9 mouse cellular contexts compared by ENCODE assay signal in the genomic region with DNA sequence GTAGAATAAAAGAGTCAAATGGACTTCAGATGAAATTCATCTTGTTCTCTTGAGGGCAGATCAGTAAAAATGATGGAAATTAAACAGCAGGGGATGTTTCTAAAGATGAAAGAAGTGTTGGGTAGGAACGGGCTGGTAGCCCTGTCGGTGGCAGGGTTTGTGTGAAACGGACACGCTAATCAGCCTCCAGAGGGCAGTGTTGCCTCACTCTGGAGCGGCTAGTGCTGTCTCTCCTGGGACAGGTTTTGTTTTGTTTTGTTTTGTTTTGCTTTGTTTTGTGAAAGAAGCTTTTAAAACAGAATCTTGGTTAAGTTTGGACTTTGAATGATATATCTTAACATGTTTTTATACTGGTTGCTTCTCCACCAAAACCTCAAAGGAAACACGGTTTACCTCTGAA. TPM values are rescaled to one million over a fixed set of nuclear protein-coding genes. Genes with fewer than 3 reads are reported as not detected.
A peak's percentile ranks its signal among the peaks of the same experiment; 100 is the strongest.
DNase-seq lines count a peak whose midpoint lies in the region; ATAC-seq lines count a peak whose summit lies in the region.
"Had no signal": no experiment of that assay in that cellular context is flagged by ENCODE, and none has a peak within 500 bp of the region (broad histone marks: within the 10 kb centered on the region; RNA-seq: fewer than 3 reads in every experiment).

No protein-coding gene starts in this region.

- intact Hi-C loops in left cerebral cortex, postnatal 25 days (cut with DNase I), result loop anchor here (1.0 to 2.0 kb wide), 3 partner anchors 679 to 972 kb away; no protein-coding TSS in a partner anchor

- H3K4me3 ChIP-seq in midbrain, embryonic 11.5 days (ENCODE audit: low read depth, low read length), result no peak overlapping the region

- peaks cover 4% of the 10 kb centered on the region; the same call in 1 of the 2 replicates for H3K27me3 ChIP-seq in midbrain, embryonic 11.5 days (ENCODE audit: control insufficient read depth, insufficient read depth, low read length)

- H3K27ac ChIP-seq in midbrain, embryonic 11.5 days (ENCODE audit: low read depth, low read length), result no peak overlapping the region
- H3K27ac ChIP-seq: macrophage had no signal

- 16% methylated on average over 6 of the region's 6 CpGs for WGBS in midbrain, embryonic 11.5 days

- peak; percentile 44 for ATAC-seq in activated CD4-positive, CD25-positive, alpha-beta regulatory T cell, adult 4 months
- peak; percentile 69 for ATAC-seq in frontal cortex, adult (ENCODE audit: low TSS enrichment)
- peak; percentile 83 for ATAC-seq in midbrain, embryonic 11.5 days (ENCODE audit: low FRiP score)

- no peak overlapping the region for H3K9ac ChIP-seq in midbrain, embryonic 11.5 days (ENCODE audit: low read length)

- H3K4me2 ChIP-seq in midbrain, embryonic 11.5 days, result no peak overlapping the region

- H3K4me1 ChIP-seq in midbrain, embryonic 11.5 days (ENCODE audit: control insufficient read depth, insufficient read depth, low read length), result no peaks in the 10 kb centered on the region

- H3K9me3 ChIP-seq in midbrain, embryonic 11.5 days (ENCODE audit: control insufficient read depth, low read length), result no peaks in the 10 kb centered on the region

- no peaks in the 10 kb centered on the region for H3K36me3 ChIP-seq in midbrain, embryonic 11.5 days (ENCODE audit: control insufficient read depth, insufficient read depth, low read length)

- DNase-seq in cerebellum, adult 8-10 months, result peak; percentile 51
- peak; percentile 94 for DNase-seq in induced T-regulatory cell, adult 2 months (ENCODE audit: low read depth)
- peak; percentile 78 to 80 for DNase-seq in left cerebral cortex, postnatal 25 days (ENCODE audit: low spot score in 2 of 2)
- DNase-seq in midbrain, embryonic 11.5 days (ENCODE audit: low spot score, missing footprints), result peak; percentile 97
- peak; percentile 42 to 52 for DNase-seq in right cerebral cortex, postnatal 36 days (ENCODE audit: low spot score in 2 of 2)
- DNase-seq in urinary bladder, postnatal 4 days (ENCODE audit: low spot score in 2 of 2), result peak; percentile 54 to 78

RNA-seq across cellular contexts. Expression of a gene that starts 7.4 kb away (rescaled TPM):
- 10 to 100 TPM; 33.9 to 36.7 TPM for polyA plus RNA-seq in activated CD4-positive, CD25-positive, alpha-beta regulatory T cell, adult 4 months (2017; shearing (Covaris generic))
- total RNA-seq in left cerebral cortex, postnatal 25 days (2021), result 1 to 10 TPM; 1.1 to 1.5 TPM
- polyA plus RNA-seq in midbrain, embryonic 11.5 days (2014; fragmentation: Nextera tagmentation; extraction: Ambion mirVana), result 0.38 and 0.81 TPM in 2 replicates

RNA-seq across cellular contexts. Expression of a gene that starts 51.2 kb away (rescaled TPM):
- 10 to 100 TPM; 59.4 to 68.8 TPM for polyA plus RNA-seq in activated CD4-positive, CD25-positive, alpha-beta regulatory T cell, adult 4 months (2017; shearing (Covaris generic))
- total RNA-seq in left cerebral cortex, postnatal 25 days (2021), result 10 to 100 TPM; 74.6 to 75.6 TPM
- polyA plus RNA-seq in midbrain, embryonic 11.5 days (2014; fragmentation: Nextera tagmentation; extraction: Ambion mirVana), result 53.6 and 55.0 TPM in 2 replicates

Comparison
In these comparisons a context has a peak if more than half of its experiments do, and no peak if none do; other contexts are left out.
1. DNase-seq: peak in every context shown above with its lines; median percentile 97 in midbrain, embryonic 11.5 days; 94 in induced T-regulatory cell, adult 2 months; 79 in left cerebral cortex, postnatal 25 days; 66 in urinary bladder, postnatal 4 days; 51 in cerebellum, adult 8-10 months; 47 in right cerebral cortex, postnatal 36 days.
2. RNA of a gene that starts 7.4 kb away (polyA plus RNA-seq): 33.9 to 36.7 TPM in activated CD4-positive, CD25-positive, alpha-beta regulatory T cell, adult 4 months; 0.38 to 0.81 TPM in midbrain, embryonic 11.5 days; every median in the first group is over 10 times any median in the second.
3. Peak in every context shown above with its lines, with median percentiles within 50 percentile points of each other: ATAC-seq.